Mouse (Mus musculus) testis, adult 10 weeks (tissue): Measurements from ENCODE around the gene Qsox2. TPM values are rescaled to one million over a fixed set of nuclear protein-coding genes. Genes with fewer than 3 reads are reported as not detected.

Source experiments
- polyA plus RNA-seq: library from polyadenylated mRNA; stranded (reverse); fragments of 350-450 nt; fragmentation: Illumina TruSeq; extraction: RNeasy Lipid Tissue Mini Kit (QIAGEN cat#74804); gene quantifications from one replicate; pipeline ENCODE4 v1.2.3, GENCODE M21; 2014; ENCODE audit warnings: low read depth, low replicate concordance

The Qsox2 gene
- polyA plus RNA-seq, result 20.2 TPM

GRCm38 (mm10) chr2:26237290-26237782 lies at the start of gene Qsox2:
Qsox2 (minus strand) TSS chr2:26237525.

GRCm38 (mm10) chr2:26208126-26208789 lies 29.1 kb downstream of the Qsox2 start, which contains the start of gene Lhx3:
Lhx3 (minus strand) TSS chr2:26208289.

Other genes starting within 250 kb of the Qsox2 start
- 49.7 TPM for gene Ubac1, start 215.8 kb downstream of the Qsox2 start, polyA plus RNA-seq
- gene Nacc2, start 114.3 kb downstream of the Qsox2 start, polyA plus RNA-seq, result 3.0 TPM
- gene Lhx3, start 29.2 kb downstream of the Qsox2 start, polyA plus RNA-seq, result not detected
- gene Ccdc187, start 57.0 kb upstream of the Qsox2 start, polyA plus RNA-seq, result 3.1 TPM
- 1.6 TPM for gene Gpsm1, start 78.0 kb upstream of the Qsox2 start, polyA plus RNA-seq
- gene Dnlz, start 114.6 kb upstream of the Qsox2 start, polyA plus RNA-seq, result 0.57 TPM
- not detected for gene Card9, start 123.4 kb upstream of the Qsox2 start, polyA plus RNA-seq
- gene Snapc4, start 143.1 kb upstream of the Qsox2 start, polyA plus RNA-seq, result 8.1 TPM
- 164 TPM for gene Entr1, start 151.8 kb upstream of the Qsox2 start, polyA plus RNA-seq
- 155 TPM for gene Pmpca, start 151.8 kb upstream of the Qsox2 start, polyA plus RNA-seq
- gene Inpp5e, start 171.7 kb upstream of the Qsox2 start, polyA plus RNA-seq, result 13.5 TPM
- gene Sec16a, start 207.7 kb upstream of the Qsox2 start, polyA plus RNA-seq, result 44.7 TPM